Mouse (Mus musculus) liver, postnatal 0 days (tissue): Measurements from ENCODE around the gene Gm37240.
A peak's percentile ranks its signal among the peaks of the same experiment; 100 is the strongest.

Experiments
- CTCF ChIP-seq: sonication (generic); IDR thresholded peaks from 2 replicates; pipeline ENCODE4 v1.5.1; 2016; ENCODE audit warnings: antibody characterized with exemption, low read depth
- EP300 ChIP-seq: IDR thresholded peaks from 2 replicates; pipeline ENCODE4 v1.6.1; 2016; ENCODE audit warnings: antibody characterized with exemption, low read depth, mild to moderate bottlenecking

DNA sequence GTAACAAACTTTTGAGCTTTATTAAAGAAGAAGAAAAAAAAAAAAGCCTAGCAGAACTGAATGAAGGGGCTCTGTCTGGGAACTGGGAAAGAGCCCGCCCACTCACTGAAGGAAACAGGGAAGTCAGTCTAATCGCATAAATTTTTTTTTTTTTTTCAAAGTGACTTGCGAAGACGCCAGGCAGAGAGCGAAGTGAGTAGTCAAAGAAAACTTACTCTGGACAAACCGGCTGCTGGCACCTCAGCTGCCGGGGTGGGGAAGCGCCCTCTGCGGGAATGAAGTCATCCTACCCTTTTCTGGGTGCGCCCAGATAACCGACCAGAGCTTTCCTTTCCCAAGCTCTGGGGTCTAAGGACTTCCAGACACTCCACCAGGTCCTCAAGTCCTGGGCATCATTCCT is 1406.2 kb downstream of the Gm37240 start:
- TF ChIP-seq CTCF (peak; percentile 75), EP300 (no peak; the same call in 1 of the 2 replicates)
